Mouse (Mus musculus) erythroblast, embryonic 14.5 days (primary cell): ENCODE results near the gene Serpina3b.

Source experiments
- GATA1 ChIP-seq: IDR thresholded peaks from 2 replicates; pipeline ENCODE4 v1.6.1; 2012; ENCODE audit warnings: low read length, inconsistent platforms, mixed read lengths
- TAL1 ChIP-seq: IDR thresholded peaks from 3 replicates; pipeline ENCODE4 v1.6.1; 2012; ENCODE audit warnings: low read length, inconsistent platforms, mixed read lengths

GRCm38 (mm10) chr12:104153656-104154055 is 25.9 kb downstream of the Serpina3b start, which contains the start of gene Serpina3c:
- no peak for TF ChIP-seq GATA1
- TF ChIP-seq TAL1, result no peak
